Mouse (Mus musculus) forebrain, postnatal 0 days (tissue): ENCODE results near the gene Rpl3. TPM values are rescaled to one million over a fixed set of nuclear protein-coding genes. Genes with fewer than 3 reads are reported as not detected.

ENCODE experiments used
- ATAC-seq: fragments of 200-750 bp; cut with Nextera tagmentation; 2 replicates; pipeline ENCODE4 v1.8.0; 2017; ENCODE audit warnings: mild to moderate bottlenecking, moderate library complexity
- DNase-seq: peaks from one replicate; pipeline ENCODE4 v3.0.0-alpha.2; 2015
- H3K27ac ChIP-seq: fragments of 300-500 bp; sonication (generic); 2 replicates; pipeline ENCODE4 v1.5.1; 2014; ENCODE audit warnings: low read depth, mild to moderate bottlenecking, antibody characterized with exemption, low read length, moderate library complexity, mixed read lengths
- H3K27me3 ChIP-seq: fragments of 300-500 bp; sonication (generic); 2 replicates; pipeline ENCODE4 v1.6.1; 2014; ENCODE audit warnings: mild to moderate bottlenecking, low read length, mixed read lengths; ENCODE audit not compliant: insufficient read depth
- H3K36me3 ChIP-seq: fragments of 300-500 bp; sonication (generic); 2 replicates; pipeline ENCODE4 v1.6.1; 2014; ENCODE audit warnings: mild to moderate bottlenecking, moderate library complexity; ENCODE audit not compliant: insufficient read depth
- H3K4me1 ChIP-seq: fragments of 300-500 bp; sonication (generic); 2 replicates; pipeline ENCODE4 v1.6.1; 2014; ENCODE audit warnings: antibody characterized with exemption; ENCODE audit not compliant: insufficient read depth
- H3K4me2 ChIP-seq: fragments of 300-500 bp; sonication (generic); 2 replicates; pipeline ENCODE4 v1.6.1; 2014; ENCODE audit warnings: low read depth, mild to moderate bottlenecking, moderate library complexity
- H3K4me3 ChIP-seq: fragments of 300-500 bp; sonication (generic); 2 replicates; pipeline ENCODE4 v1.5.1; 2014; ENCODE audit warnings: low read depth, low read length, mixed read lengths
- H3K9ac ChIP-seq: fragments of 300-500 bp; sonication (generic); 2 replicates; pipeline ENCODE4 v1.6.1; 2014; ENCODE audit warnings: mild to moderate bottlenecking
- H3K9me3 ChIP-seq: fragments of 300-500 bp; sonication (generic); 2 replicates; pipeline ENCODE4 v1.6.1; 2016; ENCODE audit warnings: low read length
- CTCF ChIP-seq: sonication (generic); IDR thresholded peaks from 2 replicates; pipeline ENCODE4 v1.5.1; 2016; ENCODE audit warnings: antibody characterized with exemption, control low read depth, low read depth
- WGBS: fragments of 180-500 bp; shearing (Covaris S2); extraction: QIAGEN DNeasy Blood & Tissue Kit; methylation state at CpG from one replicate; pipeline ENCODE4 v1.1.7; 2014; 5-methylcytosine and 5-hydroxymethylcytosine counted together
- polyA plus RNA-seq: library from polyadenylated mRNA; unstranded; fragments of >200 nt; fragmentation: Nextera tagmentation; extraction: Ambion mirVana; gene quantifications from 2 replicates; pipeline ENCODE4 v1.2.1, GENCODE M21; 2015
- total RNA-seq: library from RNA; depleted of rRNA; stranded (reverse); fragments of >200 nt; gene quantifications from 2 replicates; pipeline ENCODE4 v1.2.3, GENCODE M21; 2014

The Rpl3 gene
- total and polyA plus RNA-seq, 2 experiments from 2014 or later, result 578 to 804 TPM

DNA sequence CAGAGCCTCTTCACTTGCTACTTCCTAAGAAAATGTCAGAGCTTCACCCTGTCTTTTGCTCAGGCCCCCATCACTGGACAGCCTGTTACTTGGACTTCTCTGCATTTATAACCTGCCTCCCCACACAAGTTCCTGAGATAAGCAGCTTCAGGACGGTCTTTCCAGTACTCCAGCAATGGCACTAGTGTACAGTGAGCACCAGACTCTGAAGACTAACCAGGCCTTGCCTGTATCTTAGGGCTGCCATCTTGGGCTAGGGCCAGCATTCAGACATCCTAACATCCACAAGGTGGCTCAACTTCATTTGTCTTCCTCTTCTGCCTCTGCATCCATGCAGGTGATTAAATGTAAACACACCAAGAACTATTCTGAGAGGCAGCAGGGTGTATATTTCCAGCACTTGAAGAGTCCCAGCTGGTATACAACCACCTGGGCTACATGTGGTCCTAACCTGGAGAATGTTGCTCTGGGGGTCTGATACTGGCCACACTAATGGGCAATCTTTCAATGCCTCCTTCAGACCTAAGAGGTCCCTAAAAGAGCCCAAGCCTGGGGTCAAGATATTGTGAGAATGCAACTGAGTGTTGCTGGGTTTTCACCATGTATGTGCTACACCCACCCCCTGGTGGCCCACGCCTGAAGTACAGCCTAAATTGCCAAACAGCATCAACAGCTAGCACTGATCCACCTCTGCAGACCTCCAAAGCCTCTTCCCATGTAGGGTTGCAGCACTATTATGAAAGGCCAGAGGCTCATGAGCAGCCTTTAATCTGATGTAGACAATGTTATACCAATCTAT, 15.1 kb downstream of the Rpl3 start:
- DNase-seq (peak; percentile 86), ATAC-seq (peak; percentile 65; the same call in 1 of the 2 replicates)
- Histone ChIP-seq H3K36me3 (peaks cover 50% of the 10 kb centered on the region), H3K4me3 (no peak overlapping the region), H3K4me2 (no peak overlapping the region), H3K9me3 (no peaks in the 10 kb centered on the region), H3K4me1 (peaks cover 8% of the 10 kb centered on the region), H3K9ac (0 out of 2 replicates have a peak overlapping the region, but pooled peaks have one; percentile 14), H3K27me3 (no peaks in the 10 kb centered on the region), H3K27ac (peak overlapping the region; percentile 35; the same call in 1 of the 2 replicates)
- peak; percentile 91 for TF ChIP-seq CTCF
- 7% methylated on average over 2 of the region's 2 CpGs for WGBS

DNA sequence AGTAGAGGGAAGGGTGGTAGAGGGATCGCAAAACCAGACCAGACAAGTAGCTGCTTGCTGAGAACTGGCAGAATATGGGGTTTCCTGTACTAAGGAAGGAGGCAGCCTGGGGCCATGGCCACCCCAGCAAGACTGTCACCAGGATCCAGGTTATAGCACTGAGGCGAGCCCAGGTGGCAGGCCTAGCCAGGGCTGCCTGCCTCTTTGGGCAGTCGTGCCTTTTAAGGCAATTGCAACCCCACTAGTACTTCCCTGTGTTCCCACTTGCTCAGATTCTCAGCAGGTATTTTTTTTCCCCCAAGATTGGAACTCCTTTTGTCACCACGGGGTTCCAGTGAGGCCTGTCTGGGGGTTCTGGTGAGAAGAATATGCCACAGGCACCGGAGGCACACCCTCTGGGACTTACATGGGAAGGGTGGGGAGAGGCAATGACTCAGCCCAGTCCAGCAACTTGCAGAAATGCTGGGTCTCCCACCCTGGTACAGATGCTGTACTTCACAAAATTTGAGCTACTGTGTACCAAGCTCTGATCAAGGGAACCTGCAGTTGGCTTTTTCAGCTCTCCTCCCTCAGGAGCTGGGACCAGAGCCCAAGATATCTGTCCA, 15.8 kb downstream of the Rpl3 start:
- 40% methylated on average over 5 of the region's 5 CpGs for WGBS
- no peak overlapping the region; the same call in 1 of the 2 replicates for H3K27ac ChIP-seq
- H3K4me2 ChIP-seq, result no peak overlapping the region
- no peak overlapping the region for H3K9ac ChIP-seq
- TF ChIP-seq CTCF, result no peak
- no peaks in the 10 kb centered on the region for H3K9me3 ChIP-seq
- no peak for ATAC-seq
- H3K27me3 ChIP-seq, result no peaks in the 10 kb centered on the region
- DNase-seq, result no peak
- H3K4me1 ChIP-seq, result 0 out of 2 replicates have a peak, but pooled peaks cover under 1% of the 10 kb centered on the region
- H3K36me3 ChIP-seq, result peaks cover 43% of the 10 kb centered on the region
- H3K4me3 ChIP-seq, result no peak overlapping the region

DNA sequence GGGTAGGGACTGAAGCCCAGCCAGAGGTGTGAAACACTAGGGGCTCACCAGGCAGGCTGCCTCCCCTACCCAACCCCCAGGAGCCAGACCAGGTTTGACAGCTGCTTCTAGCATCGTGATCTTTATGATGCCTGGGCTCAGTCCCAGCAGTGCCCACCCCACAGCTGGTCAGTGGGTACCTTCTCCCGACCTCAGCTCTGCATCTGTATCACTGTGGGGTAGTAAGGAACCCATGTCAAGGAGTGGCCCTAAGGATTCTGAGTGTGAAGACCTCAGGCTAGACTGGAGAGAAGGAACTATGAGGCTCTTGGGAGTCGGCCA, 16.3 kb downstream of the Rpl3 start:
- ATAC-seq, result no peak
- 45% methylated on average over 3 of the region's 3 CpGs for WGBS

DNA sequence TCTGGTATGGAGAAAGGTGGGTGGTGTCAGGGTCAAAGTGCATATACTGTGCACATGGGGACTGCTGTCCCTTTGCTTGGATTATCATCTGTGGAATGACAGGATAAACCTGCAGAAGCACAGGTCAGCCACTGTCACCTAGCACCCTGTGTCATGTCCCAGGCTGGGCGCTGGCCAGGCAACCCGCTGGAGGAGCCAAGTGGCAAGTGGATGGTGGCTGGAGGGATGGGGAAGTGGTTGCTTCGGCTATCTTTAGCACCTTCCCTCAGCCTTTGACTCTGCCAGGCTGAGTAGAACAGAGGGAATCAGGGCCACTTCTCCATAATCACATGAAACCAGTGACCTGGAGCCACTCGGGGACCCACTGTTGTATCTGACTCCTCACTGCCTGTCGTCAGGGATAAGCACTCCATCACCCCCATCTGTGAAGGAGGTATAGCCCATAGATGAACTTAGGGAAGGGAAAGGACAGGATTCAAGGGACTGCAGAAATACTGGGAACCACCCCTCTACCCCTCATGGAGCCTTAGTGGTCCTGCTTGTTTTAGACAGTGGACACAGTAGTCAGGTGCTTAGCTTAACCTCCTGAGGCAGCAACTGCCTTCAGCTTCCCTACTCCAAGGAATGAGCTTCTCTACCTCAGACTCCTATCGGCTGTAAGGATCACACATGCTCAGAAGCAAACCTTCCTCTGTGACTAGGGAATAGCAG, 16.9 kb downstream of the Rpl3 start:
- TF ChIP-seq CTCF, result no peak
- ATAC-seq, result no peak
- H3K9ac ChIP-seq, result no peak overlapping the region
- H3K36me3 ChIP-seq, result peaks cover 36% of the 10 kb centered on the region
- H3K4me1 ChIP-seq, result no peaks in the 10 kb centered on the region
- no peaks in the 10 kb centered on the region for H3K27me3 ChIP-seq
- no peak overlapping the region for H3K27ac ChIP-seq
- no peak overlapping the region for H3K4me2 ChIP-seq
- WGBS, result 75% methylated on average over 6 of the region's 6 CpGs
- no peak overlapping the region for H3K4me3 ChIP-seq
- no peak for DNase-seq
- H3K9me3 ChIP-seq, result no peaks in the 10 kb centered on the region

More for the DNA sequence above, 16.3 kb downstream of the Rpl3 start:
- Histone ChIP-seq H3K4me3 (no peak overlapping the region), H3K4me1 (no peaks in the 10 kb centered on the region), H3K4me2 (no peak overlapping the region), H3K27me3 (no peaks in the 10 kb centered on the region), H3K9me3 (no peaks in the 10 kb centered on the region), H3K36me3 (peaks cover 41% of the 10 kb centered on the region), H3K9ac (no peak overlapping the region), H3K27ac (no peak overlapping the region)
- TF ChIP-seq CTCF, result no peak
- DNase-seq, result no peak

DNA sequence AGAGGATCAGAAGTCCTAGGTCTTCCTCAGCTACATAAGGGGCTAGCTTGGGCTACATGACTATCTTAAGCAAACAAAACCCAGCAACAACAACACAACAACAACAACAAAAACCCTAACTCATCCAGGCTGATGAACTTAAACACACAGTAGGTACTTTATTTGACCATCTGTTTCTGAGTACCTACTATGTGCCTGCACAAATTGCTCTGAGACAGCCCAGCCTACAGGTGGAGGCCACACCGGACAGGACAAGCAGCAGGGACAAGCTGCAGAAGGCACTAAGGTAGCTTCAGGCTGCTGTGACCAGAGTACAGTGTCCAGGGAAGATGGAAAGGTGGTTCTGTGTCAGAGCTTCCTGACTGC, 18.4 kb downstream of the Rpl3 start:
- Histone ChIP-seq H3K4me2 (no peak overlapping the region), H3K4me3 (no peak overlapping the region), H3K4me1 (no peaks in the 10 kb centered on the region), H3K27me3 (no peaks in the 10 kb centered on the region), H3K27ac (no peak overlapping the region), H3K9ac (no peak overlapping the region), H3K36me3 (peaks cover 20% of the 10 kb centered on the region), H3K9me3 (no peaks in the 10 kb centered on the region)
- no peak for DNase-seq
- 97% methylated on average over 1 of the region's 1 CpGs for WGBS
- no peak for ATAC-seq
- TF ChIP-seq CTCF, result no peak

DNA sequence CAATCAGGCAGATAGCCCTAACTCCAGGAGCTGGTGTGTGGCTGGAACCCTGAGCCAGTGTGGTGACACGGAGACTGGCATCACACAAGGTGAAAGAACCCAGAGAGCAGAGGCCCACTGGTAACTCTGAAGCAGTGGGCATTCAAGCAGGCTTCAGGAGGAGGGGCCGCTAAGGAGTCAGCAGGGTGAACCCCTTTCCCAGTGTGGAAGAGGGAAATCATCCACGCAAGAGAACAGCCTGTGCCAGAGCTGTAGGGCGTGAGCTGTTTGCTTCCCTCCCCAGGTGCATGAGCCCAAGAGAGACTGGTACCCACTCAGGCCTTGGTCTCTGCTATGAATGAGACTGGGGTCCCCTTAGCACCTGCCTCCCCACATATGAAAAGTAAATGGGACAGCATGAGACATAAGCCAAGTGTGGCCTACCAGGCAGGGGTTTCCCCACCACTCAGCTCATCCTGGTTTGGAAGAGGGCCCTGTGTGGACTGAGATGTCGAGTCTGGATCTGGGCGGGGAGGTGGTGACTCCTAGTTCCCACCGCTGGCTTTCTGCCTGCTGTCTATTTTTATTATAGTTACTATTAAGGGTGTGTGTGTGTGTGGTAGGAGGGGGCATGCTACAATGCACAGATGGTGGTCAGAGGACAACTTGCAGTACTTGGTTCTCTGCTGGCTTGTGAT, 19.0 kb downstream of the Rpl3 start:
- no peak for TF ChIP-seq CTCF
- DNase-seq (no peak), ATAC-seq (no peak)
- H3K27ac ChIP-seq, result no peak overlapping the region
- H3K4me1 ChIP-seq, result no peaks in the 10 kb centered on the region
- H3K4me2 ChIP-seq, result no peak overlapping the region
- no peak overlapping the region for H3K9ac ChIP-seq
- peaks cover 15% of the 10 kb centered on the region for H3K36me3 ChIP-seq
- H3K9me3 ChIP-seq, result no peaks in the 10 kb centered on the region
- H3K27me3 ChIP-seq, result no peaks in the 10 kb centered on the region
- H3K4me3 ChIP-seq, result no peak overlapping the region
- WGBS, result 76% methylated on average over 7 of the region's 7 CpGs
